Mouse (Mus musculus) liver, embryonic 16.5 days (tissue): Measurements from ENCODE around the gene Zfp292. TPM values are rescaled to one million over a fixed set of nuclear protein-coding genes. Genes with fewer than 3 reads are reported as not detected.

Source experiments
- ATAC-seq: fragments of 200-750 bp; cut with Nextera tagmentation; 2 replicates; pipeline ENCODE4 v1.8.0; 2017; ENCODE audit warnings: low read depth, mild to moderate bottlenecking, moderate number of reproducible peaks, moderate library complexity
- H3K27ac ChIP-seq: fragments of 300-500 bp; sonication (generic); 2 replicates; pipeline ENCODE4 v1.5.1; 2014; ENCODE audit warnings: mild to moderate bottlenecking, low read length
- H3K27me3 ChIP-seq: fragments of 300-500 bp; sonication (generic); 2 replicates; pipeline ENCODE4 v1.6.1; 2014; ENCODE audit warnings: low read depth, low read length, mixed read lengths; ENCODE audit not compliant: control insufficient read depth, insufficient read depth
- H3K36me3 ChIP-seq: fragments of 300-500 bp; sonication (generic); 2 replicates; pipeline ENCODE4 v1.6.1; 2014; ENCODE audit warnings: mild to moderate bottlenecking; ENCODE audit not compliant: control insufficient read depth, insufficient read depth
- H3K4me1 ChIP-seq: fragments of 300-500 bp; sonication (generic); 2 replicates; pipeline ENCODE4 v1.6.1; 2014; ENCODE audit warnings: low read depth, low read length, mixed read lengths; ENCODE audit not compliant: control insufficient read depth
- H3K4me2 ChIP-seq: fragments of 300-500 bp; sonication (generic); 2 replicates; pipeline ENCODE4 v1.6.1; 2014; ENCODE audit warnings: low read depth, low read length, mixed read lengths
- H3K4me3 ChIP-seq: fragments of 300-500 bp; sonication (generic); 2 replicates; pipeline ENCODE4 v1.5.1; 2014; ENCODE audit warnings: low read depth, mild to moderate bottlenecking, low read length
- H3K9ac ChIP-seq: fragments of 300-500 bp; sonication (generic); 2 replicates; pipeline ENCODE4 v1.6.1; 2014; ENCODE audit warnings: low read depth, low read length
- H3K9me3 ChIP-seq: fragments of 300-500 bp; sonication (generic); replicated peaks from 2 replicates; pipeline ENCODE4 v1.6.1; 2016; ENCODE audit warnings: low read length; ENCODE audit not compliant: control insufficient read depth
- WGBS: fragments of 180-500 bp; shearing (Covaris S2); extraction: QIAGEN DNeasy Blood & Tissue Kit; methylation state at CpG from one replicate; pipeline ENCODE4 v1.1.7; 2014; ENCODE audit not compliant: insufficient replicate concordance; 5-methylcytosine and 5-hydroxymethylcytosine counted together
- polyA plus RNA-seq: library from polyadenylated mRNA; unstranded; fragments of >200 nt; fragmentation: Nextera tagmentation; extraction: Ambion mirVana; gene quantifications from 2 replicates; pipeline ENCODE4 v1.2.1, GENCODE M21; 2015

Zfp292 gene
- polyA plus RNA-seq, 1 experiment from 2014 or later: 4.5 TPM

- H3K4me2 ChIP-seq: no peak overlapping the region
- peaks cover 3% of the 10 kb centered on the region for H3K4me1 ChIP-seq
- H3K4me3 ChIP-seq: no peak overlapping the region
- H3K36me3 ChIP-seq: no peaks in the 10 kb centered on the region
- H3K9ac ChIP-seq: no peak overlapping the region
- 81% methylated on average over 4 of the region's 4 CpGs for WGBS
- no peaks in the 10 kb centered on the region for H3K9me3 ChIP-seq
- H3K27me3 ChIP-seq: no peaks in the 10 kb centered on the region
- no peak overlapping the region for H3K27ac ChIP-seq
- ATAC-seq: no peak
Observed at GRCm38 (mm10) chr4:34872896-34873495, 9.8 kb downstream of the Zfp292 start.

- WGBS: 51% methylated on average over 3 of the region's 3 CpGs
- H3K9me3 ChIP-seq: no peaks in the 10 kb centered on the region
- no peak overlapping the region for H3K27ac ChIP-seq
- no peak overlapping the region for H3K4me2 ChIP-seq
- peaks cover 7% of the 10 kb centered on the region for H3K4me1 ChIP-seq
- no peak overlapping the region for H3K9ac ChIP-seq
- no peaks in the 10 kb centered on the region for H3K36me3 ChIP-seq
- no peak for ATAC-seq
- H3K4me3 ChIP-seq: no peak overlapping the region
- H3K27me3 ChIP-seq: no peaks in the 10 kb centered on the region
Observed at GRCm38 (mm10) chr4:34869813-34870212, 12.9 kb downstream of the Zfp292 start.

- H3K27me3 ChIP-seq: no peaks in the 10 kb centered on the region
- H3K36me3 ChIP-seq: no peaks in the 10 kb centered on the region
- 53% methylated on average over 3 of the region's 3 CpGs for WGBS
- H3K9ac ChIP-seq: no peak overlapping the region
- H3K9me3 ChIP-seq: no peaks in the 10 kb centered on the region
- H3K27ac ChIP-seq: no peak overlapping the region
- ATAC-seq: peak; percentile 60
- H3K4me2 ChIP-seq: no peak overlapping the region
- H3K4me3 ChIP-seq: no peak overlapping the region
- peaks cover 2% of the 10 kb centered on the region for H3K4me1 ChIP-seq
Observed at GRCm38 (mm10) chr4:34861438-34861837, 21.3 kb downstream of the Zfp292 start.

GRCm38 (mm10) chr4:34859416-34859815, 23.3 kb downstream of the Zfp292 start:
- Histone ChIP-seq H3K9me3 (no peaks in the 10 kb centered on the region), H3K4me3 (no peak overlapping the region), H3K9ac (no peak overlapping the region), H3K27me3 (no peaks in the 10 kb centered on the region), H3K4me2 (no peak overlapping the region), H3K27ac (no peak overlapping the region), H3K4me1 (no peaks in the 10 kb centered on the region), H3K36me3 (no peaks in the 10 kb centered on the region)
- 82% methylated on average over 3 of the region's 3 CpGs for WGBS
- no peak; the same call in 1 of the 2 replicates for ATAC-seq

GRCm38 (mm10) chr4:34858903-34859302, 23.9 kb downstream of the Zfp292 start:
- Histone ChIP-seq H3K27ac (no peak overlapping the region), H3K9ac (no peak overlapping the region), H3K36me3 (no peaks in the 10 kb centered on the region), H3K4me2 (no peak overlapping the region), H3K4me1 (no peaks in the 10 kb centered on the region), H3K27me3 (no peaks in the 10 kb centered on the region), H3K4me3 (no peak overlapping the region), H3K9me3 (no peaks in the 10 kb centered on the region)
- WGBS: 83% methylated on average over 3 of the region's 3 CpGs
- no peak for ATAC-seq

- Histone ChIP-seq H3K27ac (no peak overlapping the region), H3K4me1 (no peaks in the 10 kb centered on the region), H3K9me3 (no peaks in the 10 kb centered on the region), H3K36me3 (no peaks in the 10 kb centered on the region), H3K9ac (no peak overlapping the region), H3K4me3 (no peak overlapping the region), H3K4me2 (no peak overlapping the region), H3K27me3 (no peaks in the 10 kb centered on the region)
- no peak for ATAC-seq
- WGBS: 63% methylated on average over 1 of the region's 1 CpGs
Observed at GRCm38 (mm10) chr4:34855966-34856365, 26.8 kb downstream of the Zfp292 start.

GRCm38 (mm10) chr4:34852051-34852450, 30.7 kb downstream of the Zfp292 start:
- Histone ChIP-seq H3K4me1 (no peaks in the 10 kb centered on the region), H3K9me3 (no peaks in the 10 kb centered on the region), H3K4me2 (no peak overlapping the region), H3K27me3 (no peaks in the 10 kb centered on the region), H3K9ac (no peak overlapping the region), H3K36me3 (no peaks in the 10 kb centered on the region), H3K4me3 (no peak overlapping the region), H3K27ac (no peak overlapping the region)
- 87% methylated on average over 7 of the region's 7 CpGs for WGBS
- ATAC-seq: no peak

- no peak overlapping the region for H3K4me3 ChIP-seq
- no peak overlapping the region for H3K9ac ChIP-seq
- no peaks in the 10 kb centered on the region for H3K36me3 ChIP-seq
- 79% methylated on average over 2 of the region's 2 CpGs for WGBS
- no peak for ATAC-seq
- H3K27me3 ChIP-seq: no peaks in the 10 kb centered on the region
- H3K27ac ChIP-seq: no peak overlapping the region
- H3K9me3 ChIP-seq: no peaks in the 10 kb centered on the region
- H3K4me2 ChIP-seq: no peak overlapping the region
- H3K4me1 ChIP-seq: no peaks in the 10 kb centered on the region
Observed at GRCm38 (mm10) chr4:34850156-34850555, 32.6 kb downstream of the Zfp292 start.

DNA sequence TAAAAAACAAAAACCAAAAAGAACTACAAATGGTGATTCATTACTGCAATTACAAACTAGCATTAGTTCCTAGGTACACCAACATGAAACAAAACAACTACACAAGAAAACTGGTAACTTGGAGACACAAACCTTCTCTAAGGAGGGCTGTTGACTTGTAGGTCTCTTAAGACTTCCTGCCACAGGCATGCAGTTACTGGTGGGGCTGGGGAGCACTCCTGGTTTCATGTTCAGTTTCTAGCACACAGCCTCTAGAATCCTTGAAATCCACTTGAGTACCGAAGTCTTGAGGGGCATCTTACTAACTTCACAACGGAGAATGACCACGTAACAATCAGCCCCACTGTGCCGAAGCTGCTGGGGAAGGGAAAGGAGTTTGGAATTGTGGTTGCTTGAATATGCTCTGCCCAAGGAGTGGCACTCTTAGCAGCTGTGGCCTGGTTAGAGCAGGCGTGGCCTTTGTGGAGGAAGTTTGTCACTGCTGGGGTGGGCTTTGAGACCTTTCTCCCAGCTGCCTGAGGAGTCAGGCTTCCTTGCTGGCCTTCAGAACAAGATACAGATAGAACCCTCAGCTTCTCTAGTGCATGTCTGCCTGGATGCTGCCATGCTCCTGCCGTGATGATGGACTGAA, 35.0 kb downstream of the Zfp292 start:
- ATAC-seq: no peak

More for the DNA sequence above, 35.0 kb downstream of the Zfp292 start:
- Histone ChIP-seq H3K4me3 (no peak overlapping the region), H3K9me3 (no peaks in the 10 kb centered on the region), H3K36me3 (no peaks in the 10 kb centered on the region), H3K4me1 (peaks cover 5% of the 10 kb centered on the region), H3K4me2 (no peak overlapping the region), H3K27ac (no peak overlapping the region), H3K27me3 (no peaks in the 10 kb centered on the region), H3K9ac (no peak overlapping the region)
- 65% methylated on average over 6 of the region's 6 CpGs for WGBS
